Comparison of ENCODE assay signal across 7 mouse cellular contexts in genomic region chr12:108494011-108494541, GRCm38 (mm10).
A peak's percentile ranks its signal among the peaks of the same experiment; 100 is the strongest.
DNase-seq lines count a peak whose midpoint lies in the region; TF ChIP-seq lines count a peak whose summit lies in the region.

No protein-coding gene starts in this region.

- H3K36me3 ChIP-seq in C2C12 (ENCODE audit: control insufficient read depth, insufficient read depth), result peaks cover 16% of the 10 kb centered on the region
- H3K36me3 ChIP-seq in splenic B cell, adult 2 months (ENCODE audit: control insufficient read depth, insufficient read depth, low read length, poor library complexity, severe bottlenecking), result no peaks in the 10 kb centered on the region

- peaks cover 1% of the 10 kb centered on the region for H3K79me3 ChIP-seq in C2C12 (ENCODE audit: low read depth)

- no peaks in the 10 kb centered on the region for H3K27me3 ChIP-seq in C2C12 (ENCODE audit: control insufficient read depth, insufficient read depth, insufficient read length)
- no peaks in the 10 kb centered on the region for H3K27me3 ChIP-seq in splenic B cell, adult 2 months (ENCODE audit: control insufficient read depth, insufficient read depth, low read length, poor library complexity, severe bottlenecking)

- peaks cover 8% of the 10 kb centered on the region for H3K79me2 ChIP-seq in C2C12 (ENCODE audit: control insufficient read depth, insufficient read depth)

- no peak overlapping the region for H3K4me3 ChIP-seq in C2C12 (ENCODE audit: insufficient read depth, poor library complexity, severe bottlenecking)
- H3K4me3 ChIP-seq in cortical plate, adult 2 months (ENCODE audit: insufficient read depth, low read length), result no peak overlapping the region

- peak overlapping the region; percentile 18 for H3ac ChIP-seq in C2C12 (ENCODE audit: control insufficient read depth, insufficient read length, low read depth)

- no peak overlapping the region for H3K27ac ChIP-seq in cortical plate, adult 2 months (ENCODE audit: insufficient read depth, low read length)

- no peak for TF ChIP-seq CTCF in C2C12 (IDR thresholded peaks at IDR 0.05; ENCODE audit: control insufficient read depth, insufficient read depth, insufficient read length)
- TF ChIP-seq CTCF in cortical plate, adult 2 months (IDR thresholded peaks at IDR 0.05; ENCODE audit: extremely low read depth, insufficient read depth, low read length), result peak; percentile 73

- peak; percentile 55 for DNase-seq in Muller cell, postnatal 12 days (ENCODE audit: inconsistent ontology term)
- DNase-seq in heart, postnatal 36 days, result peak; percentile 47 to 54
- peak; percentile 70 to 73 for DNase-seq in kidney, postnatal 36 days
- peak; percentile 75 for DNase-seq in lung, postnatal 36 days
- DNase-seq in splenic B cell, adult 2 months (ENCODE audit: low read depth, low spot score), result peak; percentile 54

- peaks cover 3% of the 10 kb centered on the region; the same call in 1 of the 2 replicates for H3K4me1 ChIP-seq in cortical plate, adult 2 months (ENCODE audit: control insufficient read depth, insufficient read depth, low read length)

- intact Hi-C loops in heart, postnatal 36 days (cut with DNase I), result loop anchor here (1.0 to 5.0 kb wide), 3 partner anchors 131 to 287 kb away; no protein-coding TSS in a partner anchor

- no peak for TF ChIP-seq POLR2A in cortical plate, adult 2 months (IDR thresholded peaks at IDR 0.05; ENCODE audit: extremely low read depth, insufficient read depth, low read length)

TF ChIP-seq in C2C12, 6 proteins besides CTCF, POLR2A, EP300 and RAD21:
- TF ChIP-seq FOSL1 (IDR thresholded peaks at IDR 0.05; ENCODE audit: insufficient read depth, low read length, poor library complexity, severe bottlenecking), result no peak
- TF ChIP-seq MYOD1 (IDR thresholded peaks at IDR 0.05; ENCODE audit: control insufficient read depth, insufficient read length, low read depth), result no peak
- TF ChIP-seq CEBPB (IDR thresholded peaks at IDR 0.05; ENCODE audit: low read depth), result no peak
TF ChIP-seq in C2C12: peak in this region for 0.
